Mouse (Mus musculus): Measurements from ENCODE around the gene Gphb5.

DNA sequence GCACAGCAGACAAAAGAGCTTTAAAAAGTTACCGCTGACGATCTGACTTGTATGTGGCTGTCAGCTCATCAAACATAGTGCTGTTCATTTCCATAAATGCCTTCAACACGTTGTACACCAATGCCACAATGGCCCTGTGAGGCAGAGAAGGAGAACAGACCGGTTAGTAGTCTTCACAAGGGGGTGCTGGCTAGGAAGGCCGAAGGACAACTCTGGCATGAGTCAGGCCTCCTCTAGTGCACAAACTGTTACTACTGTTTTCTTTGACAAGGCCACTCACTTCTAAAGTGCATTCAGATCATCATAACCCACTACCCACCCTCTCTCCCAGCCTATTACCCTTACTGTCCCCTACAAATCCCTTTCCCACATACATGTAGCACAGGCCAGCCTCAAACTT, 43.1 kb upstream of the Gphb5 start:
- no peak for TF ChIP-seq CTCF (IDR thresholded peaks at IDR 0.05; ENCODE audit: borderline replicate concordance, insufficient read depth, low read depth, low read length)
- no peak for TF ChIP-seq POLR2A (IDR thresholded peaks at IDR 0.05; ENCODE audit: borderline replicate concordance, insufficient read depth, low read length)
